Mouse (Mus musculus) embryo, embryonic 10.5 days (tissue): ENCODE measurements around the gene Epb41l4b.

ENCODE experiments used
- DNase-seq: peaks from one replicate; pipeline ENCODE4 v3.0.0-alpha.2; 2015; ENCODE audit warnings: low spot score

Gene Epb41l4b

DNA sequence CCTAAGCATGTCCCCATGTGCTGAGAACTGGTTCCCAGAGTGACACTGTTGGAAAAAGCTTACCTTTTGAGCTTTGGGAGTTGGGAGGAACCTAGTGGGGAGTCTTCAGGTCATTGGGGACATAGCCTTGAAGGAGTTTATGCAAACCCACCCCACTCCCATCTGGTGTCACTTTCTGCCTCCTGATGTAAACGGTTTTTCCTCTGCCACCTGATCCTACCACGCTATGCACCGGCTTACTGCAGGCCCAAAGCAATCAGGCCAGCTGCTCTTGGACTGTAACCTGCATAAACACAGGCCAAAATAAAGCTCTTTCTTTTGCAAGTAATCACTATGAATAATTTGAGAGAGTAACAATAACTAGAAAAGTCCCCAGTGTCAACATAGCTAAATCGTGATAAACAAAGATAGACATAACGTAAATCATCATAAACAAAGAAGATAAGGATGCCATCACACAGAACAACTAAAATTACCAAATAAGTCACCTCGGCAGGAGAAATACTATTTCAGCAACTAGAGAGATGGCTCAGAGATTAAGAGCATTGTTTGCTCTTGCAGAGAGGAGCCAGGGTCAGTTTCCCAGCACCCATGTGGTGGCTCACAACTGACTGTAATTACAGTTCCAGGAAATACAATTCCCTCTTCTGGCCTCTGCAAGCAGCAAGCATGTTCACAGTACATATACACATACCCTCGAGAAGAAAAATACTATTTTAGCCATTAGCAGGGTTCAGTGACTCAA is 29.6 kb downstream of the Epb41l4b start:
- DNase-seq: no peak

DNA sequence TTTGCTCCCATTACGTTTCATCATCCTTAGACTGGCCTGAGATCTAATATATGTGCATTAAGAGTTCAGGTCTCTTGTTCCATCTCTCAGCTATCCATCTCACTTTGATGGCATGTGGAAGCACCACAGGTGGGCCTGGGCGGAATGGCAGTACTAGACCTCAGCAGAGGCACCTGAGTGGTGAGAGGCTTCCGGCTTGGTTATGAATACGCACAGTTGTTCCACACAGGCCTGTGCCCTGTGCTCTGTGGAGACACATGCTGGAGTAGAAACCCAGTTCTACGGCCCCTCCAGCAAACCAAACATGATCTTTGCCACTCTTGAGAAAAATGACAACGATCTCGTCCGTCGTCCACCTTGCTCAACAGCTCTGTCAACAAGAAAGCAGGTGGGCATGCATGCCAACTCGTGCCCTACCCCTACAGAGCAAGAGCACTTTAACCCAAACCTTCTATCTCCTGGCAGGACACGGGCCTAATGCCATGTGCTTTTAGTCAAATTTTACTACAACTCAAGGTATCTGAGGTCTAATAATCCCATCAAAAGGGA is 31.2 kb downstream of the Epb41l4b start:
- DNase-seq: no peak

DNA sequence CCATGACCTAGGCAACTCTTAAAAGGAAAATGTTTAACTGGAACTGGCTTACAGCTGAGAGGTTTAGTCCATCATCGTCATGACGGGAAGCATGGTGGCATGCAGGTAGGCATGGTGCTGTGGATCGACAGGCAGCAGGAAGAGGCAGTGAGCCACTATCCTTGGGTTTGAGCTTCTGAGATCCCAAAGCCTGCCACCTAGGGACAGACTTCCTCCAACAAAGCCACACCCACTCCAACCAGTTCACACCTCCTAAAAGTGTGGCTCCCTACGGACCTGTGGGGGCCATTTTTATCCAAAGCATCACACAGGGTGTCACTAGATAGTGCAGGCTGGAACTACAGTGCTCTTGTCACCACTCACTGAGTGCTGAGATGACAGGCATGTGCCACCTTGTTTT is 31.8 kb downstream of the Epb41l4b start:
- DNase-seq: no peak

DNA sequence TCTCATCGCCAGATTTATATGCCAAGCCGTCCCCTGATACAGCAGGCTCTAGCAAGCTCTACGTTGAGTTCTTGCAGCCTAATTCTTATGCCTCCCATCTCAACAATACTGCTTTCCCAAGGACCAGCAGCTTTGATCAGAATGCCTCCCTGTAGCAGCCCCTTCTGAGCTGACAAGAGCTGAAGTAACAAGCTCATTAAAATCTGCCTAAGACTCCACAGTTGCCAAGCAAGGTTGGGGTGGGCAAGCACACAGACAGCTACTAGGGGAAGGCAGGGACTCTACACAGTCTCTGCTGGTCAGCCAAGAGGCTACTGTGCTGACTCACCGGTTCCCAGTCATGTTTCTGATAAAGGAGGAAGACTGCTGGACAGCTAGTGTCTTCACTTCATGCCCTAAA is 33.7 kb downstream of the Epb41l4b start:
- DNase-seq: no peak

DNA sequence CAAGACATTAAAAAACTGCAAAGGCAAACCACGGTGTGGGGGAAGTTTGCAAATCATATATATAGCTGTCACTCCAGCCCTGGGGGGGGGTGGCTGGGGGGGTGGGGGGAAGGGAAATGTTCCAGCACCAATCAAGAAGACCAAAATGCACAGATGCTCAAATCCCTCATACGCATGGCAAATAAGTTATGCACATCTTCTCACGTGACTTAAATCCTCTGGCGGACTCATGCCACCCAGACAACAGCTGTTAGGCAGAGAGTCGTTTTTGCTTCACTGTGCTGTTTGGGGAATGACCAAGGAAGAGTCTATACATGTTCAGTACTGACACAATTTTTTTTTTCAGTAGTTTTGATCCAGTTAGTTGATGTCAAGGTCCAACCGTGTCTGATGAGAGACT is 37.9 kb downstream of the Epb41l4b start:
- DNase-seq: no peak

DNA sequence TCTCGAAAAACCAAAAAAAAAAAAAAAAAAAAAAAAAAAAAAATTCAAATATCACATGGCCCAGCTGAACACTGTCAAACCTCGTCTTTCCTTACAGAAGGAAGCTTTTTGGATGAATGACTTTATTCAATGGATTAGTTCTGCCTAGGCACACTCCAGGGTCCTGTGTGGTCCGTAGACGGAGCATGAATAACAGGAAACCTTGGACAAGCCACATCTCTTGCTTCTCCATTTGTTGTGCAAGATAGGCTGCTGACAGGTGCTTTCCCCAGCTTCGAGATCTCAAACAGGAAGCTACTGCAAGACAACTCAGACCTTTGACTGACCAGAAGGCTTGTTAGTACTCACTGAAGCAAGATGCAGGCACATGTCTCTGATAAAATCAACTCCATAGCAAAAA is 39.4 kb downstream of the Epb41l4b start:
- DNase-seq: no peak

DNA sequence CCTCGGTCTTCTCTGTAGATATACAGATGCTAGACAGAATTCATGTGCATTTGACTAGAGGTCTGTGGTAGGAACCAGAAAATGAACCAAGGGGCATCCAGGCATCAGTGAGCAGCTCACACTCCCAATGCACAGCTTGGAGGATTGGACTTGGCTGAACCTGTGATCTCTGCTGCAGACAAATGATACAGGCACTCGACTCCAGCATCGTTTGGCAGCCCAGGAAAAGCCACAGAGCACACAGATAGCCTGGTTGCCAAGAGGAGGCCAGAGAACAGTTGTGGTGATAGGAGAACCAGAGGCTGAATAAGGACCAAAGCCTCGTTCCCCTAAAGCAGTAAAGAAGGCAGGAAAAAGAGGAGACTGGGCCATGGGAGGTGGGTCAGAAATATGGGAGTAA is 42.1 kb downstream of the Epb41l4b start:
- DNase-seq: no peak

DNA sequence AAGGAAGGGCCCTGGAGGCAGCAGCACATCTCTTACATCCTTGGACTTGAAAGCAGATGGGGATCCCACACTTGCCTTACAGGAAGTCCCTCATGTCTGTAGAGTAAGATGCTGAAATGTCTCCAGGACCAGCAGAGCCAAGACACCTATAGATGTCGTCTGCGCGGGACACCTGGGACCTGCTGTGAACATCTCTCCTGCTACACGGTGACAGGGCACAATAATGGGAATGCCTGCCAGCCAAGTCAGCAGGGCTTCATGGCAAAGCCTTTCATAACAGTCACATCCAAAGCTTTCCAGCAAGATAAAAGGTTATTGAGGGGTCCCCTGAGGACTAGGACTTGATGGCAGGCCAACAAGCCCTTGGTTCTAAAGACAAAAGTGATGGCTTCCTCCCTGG is 45.8 kb downstream of the Epb41l4b start:
- no peak for DNase-seq

DNA sequence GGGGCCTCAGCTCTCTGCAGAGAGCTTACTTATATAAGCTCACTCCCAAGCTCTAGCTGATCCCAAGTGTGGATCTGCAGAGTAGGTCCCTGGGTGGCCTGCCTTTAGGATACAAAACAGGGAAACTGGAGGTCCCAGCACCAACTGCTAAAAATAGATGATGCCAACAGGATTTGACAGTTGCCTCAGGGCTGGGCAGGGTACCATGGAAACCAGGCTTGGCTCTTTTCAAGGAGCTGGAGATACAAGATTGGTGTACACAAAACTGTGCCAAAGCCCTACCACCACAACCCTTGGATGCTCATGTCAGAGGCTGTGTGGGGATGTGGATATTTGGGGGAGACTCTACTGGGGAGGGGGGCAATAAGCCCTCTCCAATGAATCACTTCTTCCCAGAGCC is 47.7 kb downstream of the Epb41l4b start:
- no peak for DNase-seq

DNA sequence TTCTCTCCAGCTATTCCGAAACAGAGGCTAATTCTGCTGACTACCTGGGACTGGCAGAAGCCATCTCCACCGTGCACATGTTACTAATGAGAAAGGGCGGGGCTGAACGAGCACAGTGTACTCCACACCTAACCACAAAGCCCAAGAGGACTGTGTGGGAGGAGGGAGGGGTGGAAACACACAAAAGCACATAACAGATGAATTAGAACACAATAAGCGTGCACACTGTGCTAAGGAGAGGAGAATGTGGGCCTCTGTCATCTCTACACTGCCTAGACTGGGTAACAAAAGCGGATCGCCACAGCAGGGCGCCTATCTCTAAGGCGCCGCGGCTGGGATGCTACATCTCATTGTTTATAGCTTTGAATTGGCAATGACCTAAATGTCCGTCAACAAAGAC is 51.9 kb downstream of the Epb41l4b start:
- DNase-seq: peak; percentile 69

DNA sequence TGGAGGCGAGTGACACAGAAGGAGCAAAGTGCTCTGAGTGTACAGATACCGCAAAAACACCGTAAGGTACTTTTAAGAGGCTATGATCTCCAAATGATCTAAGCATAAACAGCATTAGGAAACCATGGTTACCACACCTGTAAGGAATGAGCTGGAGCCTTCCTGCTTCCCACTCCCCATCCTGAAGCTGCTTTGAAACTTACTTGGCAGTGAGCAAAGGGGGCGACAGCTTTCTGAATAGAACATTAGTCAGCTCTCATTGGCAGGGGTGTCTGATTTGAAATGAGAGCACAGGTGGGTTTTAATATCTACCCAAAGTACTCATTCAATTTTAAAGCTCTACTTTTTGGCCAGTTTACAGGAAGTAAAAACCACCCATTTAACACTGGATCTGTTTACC is 54.9 kb downstream of the Epb41l4b start:
- no peak for DNase-seq

DNA sequence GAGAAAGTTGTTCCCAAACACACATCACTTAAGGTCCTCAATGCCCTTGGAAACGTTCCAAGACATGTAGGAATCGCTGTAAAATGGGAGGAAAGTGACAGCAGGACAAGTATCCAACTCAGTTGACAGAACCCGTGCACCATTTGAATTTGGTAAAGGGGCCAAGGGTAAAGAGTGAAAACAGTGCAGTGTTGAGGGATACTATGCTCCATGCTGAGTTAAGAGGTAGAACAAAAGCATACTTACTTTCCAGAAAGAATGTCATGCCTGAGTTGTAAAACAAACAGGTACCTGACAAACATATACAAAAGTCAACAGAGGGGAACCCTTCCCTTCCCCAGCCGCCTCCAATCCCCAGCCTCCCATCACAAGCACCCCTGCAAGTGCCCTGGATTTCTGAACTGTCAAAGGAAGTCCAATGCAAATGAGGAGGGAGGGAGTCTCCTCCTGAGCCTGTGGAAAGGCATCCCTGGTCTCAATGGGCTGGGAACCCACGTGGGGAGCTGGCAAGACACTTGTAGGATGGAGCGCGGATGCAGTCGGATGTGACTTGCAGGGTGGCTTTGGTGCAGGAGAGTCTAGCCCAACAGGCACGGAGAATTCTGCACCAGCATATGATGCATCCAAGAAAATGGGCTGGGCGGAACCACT is 57.4 kb downstream of the Epb41l4b start:
- no peak for DNase-seq

DNA sequence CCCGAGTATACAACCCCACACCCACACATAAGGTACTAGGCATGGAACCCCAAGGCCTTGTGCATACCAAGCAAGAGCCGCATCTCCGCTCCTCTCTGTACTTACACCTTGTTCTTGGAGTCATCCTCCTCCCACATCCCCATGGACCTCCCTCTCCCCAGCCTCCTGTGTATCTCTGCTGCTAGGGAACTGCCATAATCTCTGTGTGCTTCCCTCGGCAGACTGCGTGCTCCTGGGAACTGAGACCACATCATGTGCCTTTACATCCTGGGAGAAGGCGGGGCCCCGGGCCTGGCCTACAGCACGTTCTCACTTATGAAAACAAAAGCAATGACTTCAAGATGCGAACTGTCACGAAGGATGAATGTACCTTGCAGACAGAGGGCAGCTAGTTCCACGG is 59.6 kb downstream of the Epb41l4b start:
- DNase-seq: peak; percentile 46

DNA sequence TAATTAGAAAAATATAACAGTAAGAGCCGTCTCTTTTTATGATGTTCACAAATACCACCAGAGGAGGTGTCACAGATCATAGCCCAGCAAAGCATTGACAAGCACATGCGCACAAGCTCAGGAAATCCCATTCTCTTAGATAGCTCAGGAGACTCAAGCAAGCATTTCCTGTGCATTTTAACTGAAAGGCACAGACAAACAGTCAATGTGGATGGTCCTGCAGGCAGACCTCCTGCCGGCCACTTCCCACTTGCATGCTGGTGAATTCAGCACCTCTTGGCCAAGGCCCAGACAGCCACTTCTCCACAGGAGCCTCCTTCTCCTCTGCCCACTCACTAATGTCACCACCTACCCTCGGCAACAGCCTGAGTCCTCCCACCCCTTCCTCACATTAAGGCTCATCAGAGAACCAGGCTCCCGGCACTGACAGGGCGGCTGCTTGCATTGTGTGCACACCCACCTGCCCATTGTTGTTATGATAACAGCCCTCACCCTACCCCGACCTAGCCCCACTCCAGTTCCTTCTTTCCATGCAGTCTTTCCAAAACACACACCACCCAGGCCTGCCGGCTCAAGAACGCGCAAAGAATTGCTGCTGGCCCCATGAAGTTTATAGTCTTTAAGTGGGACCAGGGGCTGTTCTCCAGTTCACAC is 60.3 kb downstream of the Epb41l4b start:
- DNase-seq: no peak

DNA sequence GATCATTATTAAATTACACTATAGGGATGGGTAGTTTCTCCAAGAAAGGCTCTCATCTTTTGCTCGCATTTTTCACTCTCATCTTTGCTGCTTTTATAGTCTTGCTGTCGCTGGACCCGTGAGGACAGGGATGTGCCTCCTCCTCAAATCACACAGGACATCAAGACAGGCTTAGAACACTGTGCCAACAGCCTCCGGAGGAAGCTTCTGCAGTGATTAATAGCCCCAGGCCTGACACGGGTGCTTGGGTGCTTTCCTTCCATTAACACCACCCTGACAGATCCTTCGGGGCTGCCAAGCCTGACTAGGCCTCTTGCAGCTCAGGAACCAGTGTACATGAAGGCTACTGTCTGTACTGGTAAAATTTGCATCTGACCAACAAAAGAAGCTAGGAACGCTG is 61.8 kb downstream of the Epb41l4b start:
- no peak for DNase-seq

DNA sequence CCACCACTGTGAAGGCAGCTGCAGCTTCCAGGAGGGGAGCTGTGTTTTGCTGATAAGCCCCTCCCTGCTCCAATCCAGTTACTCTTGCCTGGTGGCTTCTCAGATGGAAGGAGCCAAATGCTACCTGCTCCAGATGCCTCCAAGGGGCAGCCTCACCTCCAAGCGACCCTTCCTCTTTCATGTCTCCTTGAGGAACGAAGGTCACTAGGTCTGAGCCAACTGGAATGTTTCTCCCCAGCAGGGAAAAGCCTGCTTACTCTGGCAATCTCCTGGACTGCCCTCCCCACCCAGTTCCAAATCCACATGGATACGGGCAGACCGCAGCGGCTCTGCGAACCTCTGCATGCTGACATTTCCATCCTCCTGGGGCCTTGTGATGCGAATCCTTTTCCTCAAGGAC is 69.4 kb downstream of the Epb41l4b start:
- DNase-seq: no peak

DNA sequence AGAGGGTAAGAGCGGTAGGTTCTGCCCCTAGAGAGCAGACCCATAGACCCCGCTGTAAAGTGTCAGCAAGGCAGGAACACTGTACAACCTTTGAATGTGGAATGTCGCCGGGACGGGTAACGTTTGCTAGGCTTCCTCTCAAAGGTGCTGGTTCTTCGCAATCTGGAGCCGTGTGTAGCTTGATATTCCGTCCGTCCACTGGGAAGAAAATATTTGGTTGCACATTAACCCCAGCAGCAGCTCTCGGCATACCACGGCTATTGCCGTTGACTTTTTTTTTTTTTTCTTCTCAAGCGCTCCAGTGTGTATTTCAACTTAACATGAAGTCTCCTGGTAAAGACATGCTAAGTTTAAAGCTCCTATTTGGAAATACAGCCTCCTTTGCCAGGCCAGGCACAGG is 70.1 kb downstream of the Epb41l4b start:
- DNase-seq: no peak

DNA sequence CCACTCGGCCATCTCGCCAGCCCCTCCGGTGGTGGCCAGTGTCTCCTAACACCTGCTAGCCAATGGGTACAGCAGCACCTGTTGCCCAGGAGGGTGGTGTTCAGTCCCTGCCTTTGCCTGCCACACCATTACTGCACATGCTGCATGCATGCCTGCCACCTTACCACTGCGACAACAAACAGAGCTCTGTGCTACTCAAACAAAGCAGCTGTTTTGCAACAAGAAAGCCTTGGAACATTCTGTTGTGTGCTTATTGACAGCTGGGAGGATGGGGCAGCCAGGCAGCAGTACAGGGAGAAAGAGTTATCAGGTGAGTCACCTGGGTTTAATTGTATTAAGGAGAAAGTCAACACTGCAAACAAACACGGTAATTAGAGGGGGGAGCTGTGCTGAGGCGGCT is 72.6 kb downstream of the Epb41l4b start:
- DNase-seq: no peak

DNA sequence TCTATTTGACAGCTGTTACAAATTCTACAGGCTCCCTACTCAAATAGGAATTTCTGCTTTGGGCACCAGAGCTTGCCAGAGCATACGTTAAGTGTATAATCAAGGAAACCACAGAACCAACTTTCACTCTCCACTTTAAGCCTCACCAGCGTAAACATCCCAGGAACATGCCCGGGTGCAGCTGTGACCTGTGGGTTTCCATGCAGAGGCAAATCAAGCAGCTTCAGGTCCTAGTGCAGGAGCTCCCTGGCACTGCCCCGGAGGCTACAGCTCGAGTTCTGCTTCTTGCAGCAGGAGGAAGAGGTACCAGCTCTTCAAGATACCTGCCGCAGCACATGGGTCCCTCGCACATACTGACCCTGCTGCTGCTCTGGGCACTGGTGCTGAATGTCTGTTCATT is 74.8 kb downstream of the Epb41l4b start:
- no peak for DNase-seq

DNA sequence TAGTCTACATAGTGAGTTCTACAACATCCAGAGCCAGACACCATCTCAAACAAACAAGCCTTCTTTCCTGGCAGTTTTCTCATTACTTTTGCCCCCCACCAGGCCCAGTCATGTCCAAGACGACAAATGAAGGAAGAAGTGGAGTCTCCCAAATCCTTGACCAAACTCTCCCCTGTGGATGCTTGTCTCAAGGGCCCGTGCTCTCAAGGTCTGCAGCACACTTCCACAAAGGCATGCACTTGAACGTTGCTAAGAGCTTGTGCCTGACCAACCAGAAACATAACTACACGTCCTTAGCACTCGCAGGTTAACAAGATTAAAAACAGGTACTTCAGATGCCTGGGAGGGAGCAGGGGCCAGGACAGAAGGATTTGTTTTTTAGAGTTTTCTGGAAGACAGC is 75.4 kb downstream of the Epb41l4b start:
- DNase-seq: no peak

DNA sequence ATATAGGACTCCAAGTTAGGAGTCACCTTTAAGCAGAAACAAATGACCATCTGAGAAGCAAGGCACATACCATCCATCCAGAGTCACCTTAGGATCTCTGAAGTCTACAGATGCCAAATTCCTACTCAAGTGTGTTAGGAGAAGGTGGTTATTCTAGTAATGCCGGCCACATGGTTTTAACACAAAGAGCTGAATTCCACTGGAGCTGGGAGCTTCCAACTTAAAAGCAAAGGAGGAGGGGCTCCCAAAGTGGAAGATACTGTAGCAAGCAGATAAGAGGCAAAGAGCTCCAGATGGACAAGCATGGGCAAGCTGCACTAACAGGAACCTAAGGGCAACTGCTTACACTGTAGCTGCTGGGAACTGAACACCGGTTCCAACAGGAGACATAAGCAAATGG is 76.3 kb downstream of the Epb41l4b start:
- no peak for DNase-seq

DNA sequence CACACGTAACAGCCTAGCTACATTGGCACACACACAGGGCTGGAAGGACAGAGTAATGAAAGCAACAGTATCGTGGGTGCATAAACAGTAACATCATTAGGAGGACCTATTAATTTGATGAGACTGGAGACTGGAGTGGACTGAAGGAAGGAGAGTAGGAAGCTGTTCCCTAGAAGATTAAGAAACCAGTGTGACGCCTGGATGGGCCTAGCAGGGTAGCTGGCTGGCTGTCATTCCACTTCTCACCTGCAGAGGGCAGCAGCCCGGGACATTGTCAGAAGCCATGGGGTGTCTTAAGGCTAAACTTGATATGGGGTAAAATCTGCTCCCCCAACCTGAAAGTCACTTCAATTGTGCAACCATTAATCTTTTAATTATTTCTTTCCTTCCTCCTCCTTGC is 78.0 kb downstream of the Epb41l4b start:
- DNase-seq: peak; percentile 82

DNA sequence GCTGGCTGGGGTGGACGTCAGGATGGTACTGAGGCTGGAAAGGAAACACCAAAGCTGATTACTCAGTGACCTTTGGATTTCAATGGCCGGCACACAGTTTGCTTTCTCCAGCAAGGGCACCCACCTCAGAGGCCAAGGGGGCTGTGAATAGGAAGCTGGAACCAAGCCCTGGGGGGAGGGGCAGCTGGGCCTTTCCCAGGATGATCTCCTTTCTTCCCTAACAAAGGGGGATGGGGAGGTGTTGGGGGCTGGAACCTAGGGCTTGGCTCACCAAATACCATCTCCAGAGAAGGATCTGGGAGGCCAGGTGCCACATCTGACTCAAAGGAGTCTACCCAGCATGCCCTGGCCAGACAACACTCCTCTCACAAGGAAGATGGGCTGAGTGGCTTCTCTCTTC is 78.4 kb downstream of the Epb41l4b start:
- DNase-seq: peak; percentile 40
